Comparison of ENCODE assay signal across 8 mouse cellular contexts in the genomic region with DNA sequence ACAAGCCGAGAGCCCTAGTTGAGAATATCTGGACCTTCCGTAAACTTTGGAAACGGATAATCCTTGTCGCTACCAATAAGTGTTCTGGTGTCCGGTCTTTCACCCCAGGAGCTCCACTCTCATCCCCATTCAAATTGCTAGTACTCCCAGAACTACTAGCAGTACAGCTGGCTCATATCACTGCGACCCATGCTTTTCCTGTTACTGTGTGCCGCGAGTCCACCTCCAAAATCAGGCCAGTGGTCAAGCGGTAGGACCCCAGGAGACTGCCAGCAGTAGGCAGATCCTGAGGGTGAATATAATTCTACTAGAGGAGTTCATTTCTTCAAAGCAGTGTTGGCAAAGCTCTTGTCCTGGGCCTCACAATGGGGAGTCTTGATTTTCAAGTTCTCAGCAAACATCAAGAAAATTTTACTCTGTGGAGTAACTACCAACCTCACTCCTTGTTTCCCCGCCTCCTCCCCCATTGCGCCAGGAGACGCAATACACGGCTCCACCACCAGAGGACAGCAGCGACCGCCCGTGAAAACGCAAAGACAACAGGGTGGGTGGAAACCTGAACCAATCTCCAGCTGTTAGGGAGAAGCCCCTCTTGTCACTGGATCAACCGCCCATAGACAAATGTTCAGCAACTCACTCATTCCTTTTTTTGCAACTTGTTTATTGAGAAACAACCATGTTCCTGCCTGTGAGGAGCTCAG. TPM values are rescaled to one million over a fixed set of nuclear protein-coding genes. Genes with fewer than 3 reads are reported as not detected.
DNase-seq lines count a peak whose midpoint lies in the region; ATAC-seq and TF ChIP-seq lines count a peak whose summit lies in the region.

No protein-coding gene starts in this region.

- intact Hi-C loops in heart, postnatal 36 days (cut with DNase I), result loop anchor here (1.0 kb wide), 3 partner anchors 16 to 38 kb away; no protein-coding TSS in a partner anchor

- peak; percentile 17 for TF ChIP-seq EP300 in lung, postnatal 0 days (IDR thresholded peaks at IDR 0.05)

- peak overlapping the region; percentile 100 for H3K27ac ChIP-seq in forebrain, postnatal 0 days (ENCODE audit: low read depth, low read length)
- H3K27ac ChIP-seq in lung, postnatal 0 days (ENCODE audit: low read length), result peak overlapping the region; percentile 100

- no peaks in the 10 kb centered on the region; the same call in 1 of the 2 replicates for H3K27me3 ChIP-seq in G1E (ENCODE audit: insufficient read depth, low read length)
- no peaks in the 10 kb centered on the region for H3K27me3 ChIP-seq in forebrain, postnatal 0 days (ENCODE audit: insufficient read depth, low read length)
- no peaks in the 10 kb centered on the region for H3K27me3 ChIP-seq in lung, postnatal 0 days (replicated peaks; ENCODE audit: insufficient read depth, low read length)

- peak overlapping the region; percentile 97 for H3K4me2 ChIP-seq in forebrain, postnatal 0 days (ENCODE audit: low read depth)
- peak overlapping the region; percentile 60 for H3K4me2 ChIP-seq in lung, postnatal 0 days (replicated peaks; ENCODE audit: low read depth, low read length)

- peaks cover 59% of the 10 kb centered on the region for H3K36me3 ChIP-seq in G1E (replicated peaks)
- H3K36me3 ChIP-seq in forebrain, postnatal 0 days (ENCODE audit: insufficient read depth), result peaks cover 10% of the 10 kb centered on the region; the same call in 1 of the 2 replicates
- no peaks in the 10 kb centered on the region for H3K36me3 ChIP-seq in lung, postnatal 0 days (ENCODE audit: insufficient read depth, low read length)

- DNase-seq in G1E (ENCODE audit: low spot score), result peak; percentile 61
- DNase-seq in cerebellum, adult 8-10 months, result peak; percentile 94
- DNase-seq in forebrain, postnatal 0 days, result peak; percentile 93
- DNase-seq in heart, postnatal 36 days, result peak; percentile 94
- DNase-seq in layer of hippocampus, adult 9-11 months, result peak; percentile 78
- peak; percentile 94 for DNase-seq in lung, postnatal 0 days (ENCODE audit: low spot score)
- peak; percentile 91 for DNase-seq in ovary, postnatal 10 days (ENCODE audit: low spot score)
- DNase-seq in thymus, postnatal 14 days, result peak; percentile 93

- no peak for ATAC-seq in G1E (ENCODE audit: extremely low read depth, insufficient number of reproducible peaks, low FRiP score, poor library complexity, severe bottlenecking)
- ATAC-seq in forebrain, postnatal 0 days, result peak; percentile 42
- peak; percentile 2 for ATAC-seq in lung, postnatal 0 days

- WGBS in forebrain, postnatal 0 days, result 19% methylated on average over 18 of the region's 18 CpGs
- WGBS in lung, postnatal 0 days, result 11% methylated on average over 18 of the region's 18 CpGs

- TF ChIP-seq CTCF in G1E (IDR thresholded peaks at IDR 0.05; ENCODE audit: low read depth, low read length), result peak; percentile 99
- peak; percentile 99 for TF ChIP-seq CTCF in forebrain, postnatal 0 days (IDR thresholded peaks at IDR 0.05; ENCODE audit: low read depth)
- TF ChIP-seq CTCF in lung, postnatal 0 days (IDR thresholded peaks at IDR 0.05), result peak; percentile 99

- H3K9ac ChIP-seq in forebrain, postnatal 0 days, result no peak overlapping the region
- H3K9ac ChIP-seq in lung, postnatal 0 days (replicated peaks; ENCODE audit: low read depth), result no peak overlapping the region

- H3K9me3 ChIP-seq in G1E (replicated peaks), result no peaks in the 10 kb centered on the region
- no peaks in the 10 kb centered on the region for H3K9me3 ChIP-seq in forebrain, postnatal 0 days (ENCODE audit: low read length)
- H3K9me3 ChIP-seq in lung, postnatal 0 days (ENCODE audit: low read length), result no peaks in the 10 kb centered on the region

- no peak overlapping the region; the same call in 1 of the 2 replicates for H3K4me3 ChIP-seq in G1E (ENCODE audit: low read depth, low read length)
- no peak overlapping the region for H3K4me3 ChIP-seq in forebrain, postnatal 0 days (ENCODE audit: low read depth, low read length)
- 0 out of 2 replicates have a peak overlapping the region, but pooled peaks have one; percentile 33 for H3K4me3 ChIP-seq in lung, postnatal 0 days (ENCODE audit: low read depth, low read length)

- peaks cover 85% of the 10 kb centered on the region for H3K4me1 ChIP-seq in G1E (ENCODE audit: insufficient read depth, low read depth, low read length)
- peaks cover 22% of the 10 kb centered on the region for H3K4me1 ChIP-seq in forebrain, postnatal 0 days (ENCODE audit: insufficient read depth)
- peaks cover 45% of the 10 kb centered on the region for H3K4me1 ChIP-seq in lung, postnatal 0 days (ENCODE audit: insufficient read depth, low read depth, low read length)

RNA-seq across cellular contexts. Expression of a gene that starts 0.7 kb away (rescaled TPM):
- total RNA-seq in G1E (2014; fragmentation: Nextera tagmentation), result not detected in 2 replicates
- total RNA-seq in G1E (2017), result 0.52 and 1.7 TPM in 2 replicates
- polyA plus RNA-seq in G1E (2012), result 0.26 and 0.59 TPM in 2 replicates
- total RNA-seq in forebrain, postnatal 0 days (2014; rRNA removed), result 25.3 and 27.0 TPM in 2 replicates
- polyA plus RNA-seq in forebrain, postnatal 0 days (2015; fragmentation: Nextera tagmentation; extraction: Ambion mirVana), result 36.9 and 38.7 TPM in 2 replicates
- under 1 TPM; 0.44 to 0.68 TPM for total RNA-seq in heart, postnatal 36 days (2021)
- 12.4 and 16.8 TPM in 2 replicates for polyA plus RNA-seq in lung, postnatal 0 days (2015; fragmentation: Nextera tagmentation; extraction: Ambion mirVana)

RNA-seq across cellular contexts. Expression of a gene that starts 8.8 kb away (rescaled TPM):
- total RNA-seq in G1E (2014; fragmentation: Nextera tagmentation) (76.5 and 76.7 TPM in 2 replicates), G1E (2017) (2.1 and 2.3 TPM in 2 replicates)
- polyA plus RNA-seq in G1E (2012), result 89.4 and 90.6 TPM in 2 replicates
- 3.9 and 5.6 TPM in 2 replicates for total RNA-seq in forebrain, postnatal 0 days (2014; rRNA removed)
- polyA plus RNA-seq in forebrain, postnatal 0 days (2015; fragmentation: Nextera tagmentation; extraction: Ambion mirVana), result 5.1 and 7.6 TPM in 2 replicates
- 10 to 100 TPM; 18.5 to 21.5 TPM for total RNA-seq in heart, postnatal 36 days (2021)
- polyA plus RNA-seq in lung, postnatal 0 days (2015; fragmentation: Nextera tagmentation; extraction: Ambion mirVana), result 6.2 and 7.2 TPM in 2 replicates

RNA-seq across cellular contexts. Expression of a gene that starts 36.0 kb away (rescaled TPM):
- total RNA-seq in G1E (2014; fragmentation: Nextera tagmentation) (11.6 and 24.2 TPM in 2 replicates), G1E (2017) (22.8 and 25.4 TPM in 2 replicates)
- polyA plus RNA-seq in G1E (2012), result 50.1 and 65.2 TPM in 2 replicates
- 37.4 and 39.5 TPM in 2 replicates for total RNA-seq in forebrain, postnatal 0 days (2014; rRNA removed)
- 72.3 and 79.4 TPM in 2 replicates for polyA plus RNA-seq in forebrain, postnatal 0 days (2015; fragmentation: Nextera tagmentation; extraction: Ambion mirVana)
- total RNA-seq in heart, postnatal 36 days (2021), result 10 to 100 TPM; 14.1 to 18.3 TPM
- 61.3 and 62.0 TPM in 2 replicates for polyA plus RNA-seq in lung, postnatal 0 days (2015; fragmentation: Nextera tagmentation; extraction: Ambion mirVana)

RNA-seq across cellular contexts. Expression of a gene that starts 49.3 kb away (rescaled TPM):
- total RNA-seq in G1E (2014; fragmentation: Nextera tagmentation), result not detected in 2 replicates
- not detected in 2 replicates for total RNA-seq in G1E (2017)
- not detected in 2 replicates for polyA plus RNA-seq in G1E (2012)
- total RNA-seq in forebrain, postnatal 0 days (2014; rRNA removed), result not detected in 2 replicates
- polyA plus RNA-seq in forebrain, postnatal 0 days (2015; fragmentation: Nextera tagmentation; extraction: Ambion mirVana), result not detected in 2 replicates
- total RNA-seq in heart, postnatal 36 days (2021), result not detected
- 0.19 TPM in 1 of 2 replicates, not detected in the other for polyA plus RNA-seq in lung, postnatal 0 days (2015; fragmentation: Nextera tagmentation; extraction: Ambion mirVana)
